Mouse (Mus musculus): ENCODE data around the gene Serping1.
"Not testable (repeated sequence)": the region's sequence is repeated elsewhere in the genome, so short reads cannot be mapped to it uniquely, and the experiment has no call there.

Serping1 gene

DNA sequence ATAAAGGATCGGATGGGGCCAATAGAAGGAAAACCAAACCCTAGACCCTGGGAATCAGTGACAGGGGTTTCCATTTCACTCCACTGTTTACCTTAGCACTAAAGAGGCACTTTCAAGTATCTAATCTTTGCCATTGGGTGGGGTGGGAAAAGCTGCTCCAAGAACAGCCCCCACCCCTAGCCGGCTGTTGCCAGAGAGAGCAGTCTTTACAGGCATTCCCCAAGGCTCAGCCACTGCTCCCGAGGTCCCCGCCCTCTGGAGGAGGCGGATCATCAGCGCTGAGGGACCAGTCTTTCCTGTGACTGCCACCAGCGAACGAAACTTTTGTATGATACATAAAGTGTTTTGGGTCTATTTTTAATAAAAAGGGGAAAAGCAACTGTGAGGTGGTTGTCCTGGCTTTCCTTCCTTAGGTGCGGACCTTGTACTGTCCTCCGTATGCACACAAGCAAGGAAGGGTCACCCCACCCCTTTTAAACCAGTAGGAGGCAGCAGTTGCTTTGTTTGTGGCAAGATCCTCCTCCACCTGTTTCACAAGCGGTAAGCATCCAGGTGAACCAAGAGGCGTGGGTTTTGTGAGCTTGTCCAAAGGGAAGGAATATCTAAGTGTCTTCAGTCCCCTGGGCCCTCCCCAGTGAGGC, 36.9 kb downstream of the Serping1 start:
- DNase-seq (ENCODE audit: low spot score): peak; percentile 78

DNA sequence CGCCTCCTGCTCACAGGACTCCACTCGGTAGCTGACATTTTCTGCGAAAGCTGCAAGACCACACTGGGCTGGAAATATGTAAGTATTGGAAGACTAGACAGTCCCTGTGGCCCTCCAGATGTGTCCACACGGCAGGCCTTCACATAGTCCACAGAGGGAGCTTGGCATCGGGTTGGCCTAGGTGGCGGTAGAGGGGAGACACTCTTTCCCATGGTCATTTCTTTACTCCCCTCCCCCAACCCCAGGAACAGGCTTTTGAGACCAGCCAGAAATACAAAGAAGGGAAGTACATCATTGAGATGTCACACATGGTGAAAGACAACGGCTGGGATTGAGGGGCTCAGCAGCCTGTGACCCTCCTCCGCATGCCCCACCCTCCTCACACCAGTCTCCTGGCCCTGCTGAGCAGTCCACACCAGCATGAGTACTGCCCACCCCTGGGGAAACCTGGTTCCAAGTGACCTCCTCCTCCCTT, 37.8 kb downstream of the Serping1 start:
- peak; percentile 78 for DNase-seq (ENCODE audit: low spot score)

DNA sequence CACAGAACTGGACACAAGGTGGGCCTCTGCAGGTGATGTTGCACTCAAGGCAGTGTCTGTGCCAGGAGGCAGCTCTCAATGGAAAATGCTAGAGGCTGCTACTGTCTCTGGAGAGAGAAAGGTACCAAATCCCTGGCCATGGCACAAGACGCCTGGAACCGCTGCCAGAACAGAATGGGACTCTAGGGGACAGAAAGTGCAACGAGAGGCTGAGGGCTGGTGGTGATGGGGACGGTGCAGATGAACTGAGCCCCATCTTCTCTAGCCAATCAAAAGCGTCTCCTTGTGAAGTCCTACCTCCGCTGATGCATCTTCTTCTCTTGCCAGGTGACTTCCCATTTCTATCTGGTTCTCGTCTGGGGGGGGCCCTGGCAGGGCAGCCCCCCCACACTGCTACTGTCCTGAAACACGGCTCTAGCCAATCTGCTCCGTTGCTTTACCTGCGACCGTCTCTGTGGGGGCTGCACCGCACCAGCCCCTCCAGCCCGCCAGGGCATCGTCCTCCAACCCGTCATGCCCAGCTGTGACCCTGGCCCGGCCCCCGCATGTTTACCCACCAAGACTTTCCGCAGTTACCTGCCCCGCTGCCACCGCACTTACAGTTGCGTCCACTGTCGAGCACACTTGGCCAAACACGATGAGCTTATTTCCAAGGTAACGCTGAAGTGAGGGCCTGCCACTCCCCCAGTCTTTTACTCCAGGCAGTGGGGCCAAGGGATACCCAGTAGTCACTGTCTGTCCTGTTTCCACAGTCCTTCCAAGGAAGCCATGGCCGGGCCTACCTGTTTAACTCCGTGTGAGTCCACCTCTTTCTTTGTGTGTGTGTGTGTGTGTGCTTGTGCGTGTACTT, 38.7 kb downstream of the Serping1 start:
- DNase-seq (ENCODE audit: low spot score): peak; percentile 57

DNA sequence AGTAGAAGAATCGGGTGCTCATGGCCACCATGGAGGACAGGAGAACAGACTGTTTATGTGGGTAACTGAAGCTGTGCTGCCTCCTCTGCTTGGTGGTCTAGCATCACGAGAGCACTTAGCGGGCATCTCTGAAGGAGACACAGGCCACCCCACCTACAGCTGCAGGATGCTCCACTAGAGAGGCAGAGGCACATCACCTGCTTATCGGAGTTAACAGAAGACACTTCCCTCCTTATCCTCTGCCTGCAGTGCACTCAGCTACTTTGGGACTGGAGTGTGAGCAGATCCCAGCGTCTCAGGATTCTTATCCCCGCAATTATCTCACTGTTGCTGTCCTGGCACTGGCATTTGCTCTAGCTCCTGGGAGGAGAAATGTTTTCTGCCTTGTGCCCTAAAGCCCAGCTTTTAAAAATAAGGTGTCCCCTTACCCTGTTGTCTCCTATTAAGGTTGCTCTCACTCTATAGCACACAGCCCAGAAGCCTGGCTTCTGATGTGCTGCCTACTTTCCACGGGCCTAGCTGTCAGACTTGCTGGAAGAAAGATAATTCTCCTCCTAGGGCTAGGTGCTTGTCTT, 39.8 kb downstream of the Serping1 start:
- DNase-seq (ENCODE audit: low spot score): peak; percentile 37

DNA sequence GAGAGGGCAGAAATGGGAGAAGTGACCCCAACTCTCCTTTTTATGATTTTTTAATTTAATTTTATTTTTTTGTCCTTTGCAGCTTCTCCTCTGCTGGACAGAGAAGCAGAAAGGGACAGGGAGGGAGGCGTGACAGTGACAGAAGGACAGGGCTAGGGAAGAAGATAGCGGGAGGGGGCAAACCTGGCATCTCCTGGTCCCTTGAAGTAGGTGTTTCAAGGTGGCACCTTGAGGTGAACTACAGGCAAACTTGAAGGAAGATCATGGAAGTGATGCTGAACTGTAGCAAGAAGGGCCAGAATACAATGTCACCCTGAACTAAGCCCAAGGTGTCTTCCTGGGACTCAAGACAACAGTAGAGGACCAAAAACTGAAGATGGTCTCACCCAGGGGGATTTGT, 40.3 kb downstream of the Serping1 start:
- peak; percentile 10 for DNase-seq (ENCODE audit: low spot score)

DNA sequence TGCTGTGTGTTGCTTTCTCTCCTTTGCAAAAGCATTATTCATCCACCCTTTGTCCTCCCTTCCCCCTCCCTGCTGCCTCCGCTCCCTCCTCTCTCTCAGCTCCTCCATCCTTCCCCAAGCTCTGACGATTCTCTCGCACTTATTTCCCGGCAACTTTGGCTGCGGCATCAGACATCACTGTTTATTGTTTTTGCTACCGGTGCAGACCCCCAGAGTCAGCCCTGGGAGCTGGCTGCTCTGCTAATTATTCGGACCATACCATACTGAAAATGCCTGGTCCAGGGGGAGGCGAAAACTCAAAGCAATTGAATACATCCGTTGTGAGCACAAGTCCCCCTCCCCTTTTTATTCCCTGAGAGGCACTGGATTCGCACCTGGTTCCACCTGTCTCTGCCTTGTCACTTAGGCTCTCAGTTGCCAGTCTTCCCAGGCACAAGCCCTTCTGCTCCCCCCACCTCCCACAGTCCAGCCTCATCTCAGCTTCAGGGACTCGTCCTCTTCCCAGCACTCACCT, 40.8 kb downstream of the Serping1 start:
- DNase-seq (ENCODE audit: low spot score): peak; percentile 54

DNA sequence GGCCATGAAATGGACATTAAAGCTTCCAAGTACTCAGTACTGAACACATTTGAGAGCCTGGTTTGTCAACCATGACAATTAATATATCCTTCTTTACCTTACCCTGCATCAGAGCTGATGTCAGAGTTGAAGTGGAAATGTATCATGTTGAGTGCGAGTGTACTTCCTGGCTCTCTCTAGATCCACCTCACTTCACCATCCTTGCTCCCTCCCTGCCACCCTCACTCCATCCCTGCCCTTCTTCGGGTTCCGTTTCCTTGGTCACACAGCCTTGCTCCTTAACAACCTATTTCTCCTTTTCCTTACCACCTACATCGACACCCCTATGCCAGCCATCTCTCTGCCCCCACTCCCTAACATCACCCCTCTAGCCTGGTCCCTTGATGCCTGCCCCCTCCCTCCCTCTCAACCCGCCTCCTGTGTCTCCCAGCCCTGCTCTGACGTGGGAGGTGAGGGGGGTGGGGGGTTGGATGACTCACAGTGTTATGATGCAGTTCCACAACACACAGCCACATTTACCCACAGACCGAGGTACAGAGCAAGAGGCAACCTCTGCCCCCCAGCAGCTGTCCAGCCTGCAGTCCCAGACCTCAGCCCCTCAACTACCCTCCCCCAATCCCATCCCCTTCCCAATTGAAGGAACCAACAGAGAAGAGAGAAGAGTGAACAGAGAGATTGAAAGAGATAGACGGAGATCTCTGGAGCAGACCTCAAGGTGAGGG, 41.5 kb downstream of the Serping1 start, which contains the start of gene Ypel4:
TSS of gene Ypel4 (plus strand) at position 480 of the 722 bp plus-strand sequence.
- DNase-seq (ENCODE audit: low spot score): peak; percentile 46

DNA sequence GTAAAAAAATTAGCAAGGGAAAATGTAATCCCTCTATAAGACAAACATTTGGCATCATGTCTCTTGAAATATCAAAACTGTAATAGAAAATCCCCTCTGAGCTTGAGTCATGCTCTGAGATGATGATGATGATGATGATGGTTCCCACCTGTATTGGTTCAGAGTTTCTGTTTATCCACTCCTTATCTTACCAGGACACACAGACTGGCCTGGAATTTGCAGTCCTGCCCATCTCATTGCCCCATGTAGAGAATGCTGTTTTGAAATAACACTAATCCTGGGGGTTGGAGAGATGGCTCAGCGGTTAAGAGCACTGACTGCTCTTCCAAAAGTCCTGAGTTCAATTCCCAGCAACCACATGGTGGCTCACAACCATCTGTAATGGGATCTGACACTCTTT, 42.9 kb downstream of the Serping1 start:
- no peak for DNase-seq (ENCODE audit: low spot score)

DNA sequence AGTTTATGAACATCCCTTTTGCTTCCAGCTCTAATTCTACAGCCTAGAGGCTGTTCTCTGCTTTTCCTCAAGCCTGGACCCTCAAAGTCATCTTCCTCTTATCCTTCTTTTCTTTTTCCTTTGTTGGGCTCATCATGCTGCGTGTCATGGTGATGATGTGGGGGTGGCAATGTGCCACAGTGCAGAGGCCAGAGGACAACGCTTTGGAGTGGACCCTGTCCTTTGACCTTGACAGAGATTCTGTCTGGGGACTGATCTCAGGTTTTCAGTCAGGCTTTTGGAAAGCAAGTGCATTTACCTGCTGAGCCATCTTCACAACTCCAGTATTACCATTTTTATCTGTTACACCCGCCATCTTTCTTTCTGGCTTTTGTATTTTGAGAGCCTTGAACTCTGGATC, 44.0 kb downstream of the Serping1 start:
- DNase-seq (ENCODE audit: low spot score): no peak

DNA sequence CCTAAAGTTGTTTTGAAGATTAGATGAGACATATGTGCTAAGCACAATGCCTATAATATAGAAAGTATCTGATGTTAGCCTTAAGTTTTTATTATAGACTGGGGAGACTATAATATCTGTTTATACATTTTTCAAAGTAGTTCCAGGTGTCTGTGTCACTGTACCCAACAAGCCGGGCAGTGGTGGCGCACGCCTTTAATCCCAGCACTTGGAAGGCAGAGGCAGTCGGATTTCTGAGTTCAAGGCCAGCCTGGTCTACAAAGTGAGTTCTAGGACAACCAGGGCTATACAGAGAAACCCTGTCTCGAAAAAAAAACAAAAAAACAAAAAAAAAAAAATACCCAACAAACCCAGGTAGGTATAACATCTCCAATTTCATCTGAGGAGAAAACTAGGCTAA, 47.1 kb downstream of the Serping1 start:
- DNase-seq (ENCODE audit: low spot score): not testable (repeated sequence)

DNA sequence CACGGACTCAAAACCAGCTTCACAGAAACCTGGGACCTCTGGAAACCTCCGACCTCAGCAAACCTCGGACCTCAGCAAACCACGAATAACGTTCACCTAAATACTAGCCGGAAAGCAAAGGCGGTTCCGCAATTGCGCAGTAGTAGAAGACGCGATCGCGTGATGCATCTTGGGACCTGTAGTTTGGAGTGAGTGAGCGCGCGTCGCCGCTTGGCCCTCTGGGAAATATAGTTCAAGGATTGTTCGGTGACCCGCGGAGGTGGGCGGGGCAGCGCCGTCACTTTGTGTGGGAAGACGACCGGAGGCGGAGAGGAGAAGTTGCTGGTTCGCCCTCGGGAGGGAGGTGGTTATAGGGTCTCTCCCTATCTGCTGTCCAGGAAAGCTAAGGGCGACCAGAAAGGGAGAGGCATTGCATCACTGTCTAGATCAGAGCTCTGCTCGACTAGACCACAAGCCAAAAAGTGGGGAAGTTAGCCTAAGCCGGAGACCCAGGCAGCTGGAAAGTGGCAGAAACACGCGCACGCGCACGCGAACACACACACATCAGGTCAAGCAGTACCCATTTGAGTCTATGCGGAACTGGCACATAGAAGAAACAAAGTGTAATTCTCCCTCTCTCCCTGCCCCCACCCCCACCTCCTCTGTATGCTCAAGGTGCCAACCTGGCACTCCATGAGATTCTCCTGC, 47.9 kb downstream of the Serping1 start, which contains the start of gene Clp1:
TSS of gene Clp1 (minus strand) at position 179 of the 687 bp plus-strand sequence.
- peak; percentile 100 for DNase-seq (ENCODE audit: low spot score)

DNA sequence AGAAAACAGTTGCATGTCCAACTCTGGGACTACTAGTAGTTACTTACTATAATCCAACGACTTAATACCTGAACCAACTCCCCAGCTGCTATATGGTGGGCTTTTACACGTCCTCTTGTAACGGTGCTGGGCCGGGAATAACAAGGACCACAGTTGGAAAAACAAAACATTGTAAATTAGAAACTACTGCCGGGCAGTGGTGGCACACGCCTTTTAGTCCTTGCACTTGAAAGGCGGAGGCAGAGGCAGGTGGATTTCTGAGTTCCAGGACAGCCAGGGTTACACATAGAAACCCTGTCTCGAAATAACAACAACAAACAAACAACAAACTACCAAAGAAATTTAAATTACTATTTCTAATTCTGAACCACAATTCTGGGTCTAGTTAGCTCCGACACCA, 48.5 kb downstream of the Serping1 start:
- no peak for DNase-seq (ENCODE audit: low spot score)

DNA sequence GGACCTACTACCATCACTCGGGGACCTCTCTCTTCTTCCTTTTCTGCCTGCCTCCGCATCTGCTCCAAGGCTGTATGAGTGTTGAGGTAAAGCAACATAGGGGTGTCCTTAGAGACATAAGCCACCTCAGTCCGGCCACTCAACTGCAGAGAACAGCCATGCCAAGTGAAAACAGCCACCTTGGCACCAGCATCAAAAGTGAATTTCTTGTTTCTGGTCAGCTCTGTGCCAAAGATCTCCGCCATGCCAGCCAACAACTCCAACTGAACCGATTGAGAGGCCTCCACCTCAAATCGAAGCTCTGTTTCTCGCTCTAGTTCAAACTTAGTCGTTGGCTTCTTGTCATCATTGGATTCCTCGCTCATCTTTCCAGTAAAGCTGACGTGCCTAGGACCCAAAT, 49.5 kb downstream of the Serping1 start:
- DNase-seq (ENCODE audit: low spot score): no peak

DNA sequence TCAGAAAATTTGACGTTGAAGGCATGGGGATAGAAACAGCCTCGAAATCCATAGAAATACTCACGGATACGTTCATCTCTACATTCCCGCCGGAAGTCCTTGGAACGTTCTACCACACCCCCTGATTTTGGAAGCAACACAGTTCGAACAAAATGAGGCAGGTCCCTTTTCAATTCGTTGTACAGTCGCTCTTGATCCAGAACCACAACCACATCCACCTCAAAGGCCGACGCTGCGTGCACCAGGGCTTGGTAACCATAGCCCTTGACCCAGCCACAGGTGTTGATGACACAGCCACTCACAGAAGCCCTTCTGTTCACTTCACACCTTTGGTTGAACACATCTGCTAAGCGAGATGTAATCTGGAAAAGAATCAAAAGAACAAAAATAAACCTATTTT, 51.4 kb downstream of the Serping1 start:
- no peak for DNase-seq (ENCODE audit: low spot score)

DNA sequence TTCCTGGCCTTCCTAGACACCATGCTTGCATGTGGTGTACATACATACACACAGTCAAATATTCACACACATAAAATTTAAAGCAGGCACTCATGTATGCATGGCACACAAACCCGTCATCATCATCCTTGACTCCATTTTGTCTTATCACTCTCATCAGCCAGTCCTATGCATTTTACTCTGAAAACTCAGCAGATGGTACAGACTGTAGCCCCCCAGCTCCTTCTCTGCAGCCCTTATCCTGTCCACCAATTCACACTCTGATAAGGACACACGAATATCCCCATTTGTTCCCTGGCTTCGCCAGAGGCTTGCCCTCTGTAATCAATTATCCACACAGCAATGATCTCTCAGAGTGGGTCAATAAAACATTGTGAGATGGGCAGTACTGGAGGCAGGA, 54.1 kb downstream of the Serping1 start:
- DNase-seq (ENCODE audit: low spot score): no peak

DNA sequence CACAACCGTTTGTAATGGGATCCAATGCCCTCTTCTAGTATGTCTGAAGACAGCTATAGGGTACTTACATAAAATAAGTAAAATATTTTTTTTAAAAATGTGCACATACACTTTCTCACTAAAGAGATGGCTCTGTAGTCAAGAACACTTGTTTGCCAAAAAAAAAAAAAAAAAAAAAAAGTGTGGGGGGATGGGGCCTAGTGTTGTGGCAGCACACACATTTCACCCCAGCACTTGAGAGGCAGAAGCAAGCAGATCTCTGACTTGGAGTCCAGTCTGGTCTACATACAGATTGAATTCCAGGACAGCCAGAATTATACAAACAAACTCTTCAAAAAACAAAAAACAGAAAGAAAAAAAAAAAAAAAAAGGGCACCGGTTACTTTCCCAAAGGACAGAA, 54.5 kb downstream of the Serping1 start:
- DNase-seq (ENCODE audit: low spot score): no peak

DNA sequence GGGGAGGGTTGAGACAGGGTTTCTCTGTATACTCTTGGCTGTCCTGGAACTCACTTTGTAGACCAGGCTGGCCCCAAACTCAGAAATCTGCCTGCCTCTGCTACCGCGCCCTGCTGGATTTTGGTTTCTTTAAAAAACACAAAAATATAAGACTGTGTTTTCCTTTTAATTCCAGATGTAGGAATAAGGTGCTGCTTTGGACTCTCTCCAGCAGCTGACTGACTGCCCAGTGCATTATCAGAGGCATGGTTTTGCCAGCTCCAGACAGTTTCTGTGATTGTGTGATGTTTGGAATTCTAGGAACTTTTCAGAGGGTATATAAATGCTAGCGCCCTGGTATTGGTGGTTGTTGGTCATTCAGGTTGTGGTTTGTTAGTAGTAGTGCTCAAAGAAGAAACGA, 57.9 kb downstream of the Serping1 start:
- no peak for DNase-seq (ENCODE audit: low spot score)

DNA sequence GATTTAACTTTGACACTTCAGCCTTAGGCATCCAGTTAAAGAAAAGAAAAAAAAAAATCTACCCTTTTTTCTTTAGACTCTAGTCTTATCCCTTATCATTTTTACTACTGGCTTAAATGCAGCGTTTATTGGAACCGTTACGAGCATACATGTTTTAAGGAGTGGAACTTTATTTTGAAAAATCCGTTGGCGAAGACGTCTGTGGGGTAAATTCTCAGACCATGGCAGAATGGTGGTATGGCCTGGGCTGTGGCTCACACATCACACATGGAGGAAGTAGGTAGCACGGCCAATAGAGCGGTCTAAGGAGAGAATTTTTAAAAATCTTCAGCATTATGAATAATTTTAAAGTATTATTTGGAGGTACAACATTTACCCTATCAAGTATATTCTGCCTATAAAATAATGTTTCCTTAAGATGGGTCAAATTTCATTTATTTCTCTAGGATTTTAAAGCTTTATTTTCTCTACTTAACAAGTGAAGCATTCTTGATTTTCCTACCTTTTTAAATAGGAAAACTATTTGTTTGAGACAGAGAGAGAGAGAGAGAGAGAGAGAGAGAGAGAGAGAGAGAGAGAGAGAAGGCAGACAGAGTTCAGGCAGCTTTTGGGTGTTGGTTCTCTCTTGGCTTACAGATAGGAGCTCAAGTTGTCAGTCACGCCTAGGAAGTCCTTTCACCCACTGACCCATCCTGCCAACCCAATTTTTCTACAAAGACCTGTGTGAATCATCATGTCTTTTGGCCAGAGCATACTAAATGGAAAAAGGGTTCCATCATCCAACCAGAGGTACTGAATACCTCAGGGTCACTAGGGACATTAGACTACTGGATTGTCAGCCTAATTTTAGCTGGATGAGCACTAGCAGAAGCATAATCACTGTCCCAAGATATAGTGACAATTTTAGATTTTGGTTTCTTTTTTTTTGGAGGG, 58.6 kb downstream of the Serping1 start:
- no peak for DNase-seq (ENCODE audit: low spot score)

DNA sequence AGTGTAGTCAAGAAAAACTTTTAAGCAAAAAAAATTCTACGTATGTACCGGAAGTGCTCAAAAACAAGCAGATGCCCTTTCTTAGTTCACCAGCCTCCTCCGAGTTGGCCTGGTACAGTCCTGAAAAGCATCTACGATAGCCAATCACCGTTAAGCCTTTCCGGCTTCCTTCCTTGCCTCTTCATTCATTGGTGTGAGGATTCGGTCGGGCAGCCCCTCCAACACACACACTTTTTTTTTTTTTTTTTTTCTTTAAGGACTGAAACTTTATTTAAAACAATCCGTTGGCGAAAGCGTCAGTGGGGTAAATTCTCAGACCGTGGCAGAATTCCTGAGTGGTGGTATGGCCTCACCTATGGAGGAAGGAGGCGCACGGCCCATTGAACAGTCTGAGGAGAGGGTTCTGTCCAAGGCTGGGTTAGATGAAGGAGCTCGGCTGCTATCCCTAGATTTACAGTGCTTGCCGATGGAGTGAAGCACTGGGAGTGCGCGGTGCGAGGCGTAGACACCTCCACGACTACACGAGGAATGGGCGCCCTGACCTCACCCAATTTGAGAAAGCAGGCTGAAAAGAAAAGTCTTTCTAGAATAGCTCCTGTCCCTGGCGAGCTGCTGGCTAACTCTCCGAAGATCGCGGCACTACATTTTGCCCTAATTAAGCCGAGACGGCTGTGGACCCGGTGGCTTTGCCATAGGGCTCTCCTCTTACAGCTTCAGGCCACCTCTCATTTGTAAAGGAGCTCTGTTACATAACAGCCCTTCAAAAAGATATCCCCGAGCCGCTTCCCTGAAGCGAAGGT, 59.5 kb downstream of the Serping1 start:
- peak; percentile 96 for DNase-seq (ENCODE audit: low spot score)
